Mouse (Mus musculus) pancreas, adult 10 weeks (tissue): Measurements from ENCODE around the gene Eno1. TPM values are rescaled to one million over a fixed set of nuclear protein-coding genes. Genes with fewer than 3 reads are reported as not detected.

Experiments used
- polyA plus RNA-seq: library from polyadenylated mRNA; stranded (reverse); fragments of 350-450 nt; fragmentation: Illumina TruSeq; extraction: RNeasy Lipid Tissue Mini Kit (QIAGEN cat#74804); gene quantifications from one replicate; pipeline ENCODE4 v1.2.3, GENCODE M21; 2015; ENCODE audit warnings: low read depth, low replicate concordance; ENCODE audit not compliant: insufficient read depth

Eno1 gene
- polyA plus RNA-seq: 62.8 TPM

DNA sequence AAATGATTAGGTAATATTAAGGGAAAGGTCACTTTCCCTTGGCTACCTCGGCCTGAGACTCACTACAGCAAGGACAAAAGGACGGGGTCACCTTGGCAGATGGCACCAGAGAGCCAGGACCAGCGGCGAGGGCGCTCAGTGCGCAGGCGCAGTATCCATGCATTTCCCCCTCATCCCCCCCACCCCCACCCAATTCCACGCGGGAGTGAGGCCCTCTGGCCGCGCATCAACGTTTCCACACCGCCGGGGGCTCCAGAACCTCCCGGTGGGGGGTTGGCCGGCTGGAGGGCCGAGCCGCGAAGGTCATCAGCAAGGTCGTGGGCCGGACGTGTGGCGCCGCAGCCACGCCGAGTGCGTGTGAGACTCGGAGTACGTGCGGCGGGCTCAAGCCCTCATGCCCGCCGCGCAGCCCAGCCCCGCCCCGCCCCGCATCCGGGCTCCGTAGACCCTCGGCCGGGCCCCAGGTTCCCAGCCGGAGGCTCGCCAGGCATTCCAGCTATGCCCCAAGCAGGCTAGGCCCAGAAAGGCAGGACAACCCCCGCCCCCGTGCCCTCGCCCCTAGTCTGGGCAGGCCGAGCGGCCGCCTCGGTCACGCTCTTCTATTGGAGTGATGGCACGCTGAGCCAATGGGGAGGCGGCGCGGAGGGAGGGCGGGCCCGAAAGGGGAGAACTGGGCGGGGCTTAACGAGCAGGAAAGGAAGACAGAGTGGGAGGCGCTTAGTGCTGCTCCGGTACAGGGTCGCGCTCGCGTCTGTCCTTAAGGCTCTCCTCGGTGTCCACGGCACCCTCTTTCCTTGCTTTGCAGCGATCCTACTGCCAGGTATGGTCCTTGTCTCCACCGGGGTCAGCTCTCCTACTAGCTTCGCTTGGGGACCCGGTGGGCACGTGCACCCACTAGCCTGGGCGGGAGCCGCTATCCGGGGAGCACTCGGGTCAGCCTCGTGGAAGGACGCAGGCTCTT is at the start of gene Eno1:
TSS of gene Eno1 (plus strand) at position 201 of the 961 bp plus-strand sequence.

GRCm38 (mm10) chr4:150201232-150201631 is 35.3 kb upstream of the Eno1 start, which contains the start of gene Car6:
TSS of gene Car6 (minus strand) at chr4:150201332.

DNA sequence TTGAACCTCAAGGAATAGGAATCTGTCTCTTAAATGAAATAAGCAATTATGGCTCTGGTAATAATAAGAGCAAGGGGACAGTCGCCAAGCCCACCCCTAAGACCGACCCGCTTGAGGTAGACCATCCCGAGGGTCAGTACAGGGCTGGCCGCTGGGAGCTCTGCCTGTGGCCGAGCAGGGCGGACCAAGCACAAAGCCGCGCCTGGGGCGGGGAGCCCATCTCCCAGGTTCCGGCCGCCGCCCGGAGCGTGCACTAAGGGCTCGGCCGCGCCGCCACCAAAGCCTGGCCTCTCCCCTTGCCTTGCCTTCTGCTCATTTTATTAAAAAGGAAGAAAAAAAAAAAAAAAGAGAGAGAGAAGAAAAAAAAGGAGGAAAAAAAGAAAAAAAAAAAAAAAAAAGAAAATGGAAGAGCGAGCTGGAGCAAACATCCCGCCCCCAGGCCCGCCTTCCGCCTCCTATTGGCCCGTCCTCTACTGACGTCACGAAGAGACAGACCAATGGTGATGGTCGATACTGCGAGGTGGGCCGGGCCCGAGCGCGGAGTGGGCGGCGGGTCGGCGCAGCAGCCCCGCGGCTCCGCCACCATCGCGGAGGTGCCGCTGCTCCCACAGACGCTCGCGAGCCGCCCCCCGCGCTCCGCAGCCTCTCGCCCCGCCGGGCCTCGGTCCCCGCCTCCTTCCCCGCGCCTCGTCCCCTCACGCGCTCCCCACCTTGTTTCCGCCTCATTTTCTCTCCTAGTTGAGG is 44.7 kb downstream of the Eno1 start, which contains the start of gene Rere:
TSS of gene Rere (plus strand) at position 629 of the 744 bp plus-strand sequence.

Other genes with a start within 250 kb of the Eno1 start
- 9.9 TPM for gene H6pd, start 227.7 kb upstream of the Eno1 start, polyA plus RNA-seq
- gene Gpr157, start 149.4 kb upstream of the Eno1 start, polyA plus RNA-seq: 0.42 TPM
- 10.3 TPM for gene Slc2a5, start 117.4 kb upstream of the Eno1 start, polyA plus RNA-seq
- gene Slc2a7, start 87.7 kb upstream of the Eno1 start, polyA plus RNA-seq: not detected
- not detected for gene Car6, start 35.4 kb upstream of the Eno1 start, polyA plus RNA-seq
- gene Rere, start 44.9 kb downstream of the Eno1 start, polyA plus RNA-seq: 17.5 TPM